Mouse (Mus musculus) cortical plate, adult 2 months (tissue): Measurements from ENCODE around the gene Colq.

Experiments used
- CTCF ChIP-seq: fragments of 200-500 bp; IDR thresholded peaks from 2 replicates; pipeline ENCODE4 v1.5.1; 2011; ENCODE audit warnings: mild to moderate bottlenecking, control low read depth, low read length; ENCODE audit not compliant: insufficient read depth; ENCODE audit errors: extremely low read depth
- POLR2A ChIP-seq: fragments of 200-500 bp; IDR thresholded peaks from 2 replicates; pipeline ENCODE4 v1.6.1; 2011; ENCODE audit warnings: mild to moderate bottlenecking, low read length, control low read depth; ENCODE audit not compliant: insufficient read depth; ENCODE audit errors: extremely low read depth

- TF ChIP-seq CTCF (no peak), POLR2A (no peak)
Observed at GRCm38 (mm10) chr14:31575866-31576265, 15.3 kb downstream of the Colq start.
